Mouse (Mus musculus) kidney, embryonic 16.5 days (tissue): ENCODE data around the gene Fgf4. TPM values are rescaled to one million over a fixed set of nuclear protein-coding genes. Genes with fewer than 3 reads are reported as not detected.

Source experiments
- ATAC-seq: fragments of 200-750 bp; cut with Nextera tagmentation; 2 replicates; pipeline ENCODE4 v1.8.0; 2017; ENCODE audit warnings: moderate TSS enrichment; ENCODE audit not compliant: low FRiP score, low TSS enrichment
- H3K27ac ChIP-seq: fragments of 300-500 bp; sonication (generic); 2 replicates; pipeline ENCODE4 v1.5.1; 2014; ENCODE audit warnings: low read length
- H3K27me3 ChIP-seq: fragments of 300-500 bp; sonication (generic); 2 replicates; pipeline ENCODE4 v1.6.1; 2014; ENCODE audit warnings: low read length, control low read depth, mixed read lengths; ENCODE audit not compliant: insufficient read depth
- H3K36me3 ChIP-seq: fragments of 300-500 bp; sonication (generic); 2 replicates; pipeline ENCODE4 v1.6.1; 2014; ENCODE audit warnings: low read length, control low read depth, mixed read lengths; ENCODE audit not compliant: insufficient read depth
- H3K4me1 ChIP-seq: fragments of 300-500 bp; sonication (generic); 2 replicates; pipeline ENCODE4 v1.6.1; 2014; ENCODE audit warnings: low read length, control low read depth, mixed read lengths; ENCODE audit not compliant: insufficient read depth
- H3K4me2 ChIP-seq: fragments of 300-500 bp; sonication (generic); replicated peaks from 2 replicates; pipeline ENCODE4 v1.6.1; 2014; ENCODE audit warnings: low read depth, low read length
- H3K4me3 ChIP-seq: fragments of 300-500 bp; sonication (generic); 2 replicates; pipeline ENCODE4 v1.5.1; 2014; ENCODE audit warnings: mild to moderate bottlenecking, low read length
- H3K9ac ChIP-seq: fragments of 300-500 bp; sonication (generic); replicated peaks from 2 replicates; pipeline ENCODE4 v1.6.1; 2014; ENCODE audit warnings: low read length
- H3K9me3 ChIP-seq: fragments of 300-500 bp; sonication (generic); 2 replicates; pipeline ENCODE4 v1.6.1; 2016; ENCODE audit warnings: low read length, control low read depth
- WGBS: fragments of 180-500 bp; shearing (Covaris S2); extraction: QIAGEN DNeasy Blood & Tissue Kit; methylation state at CpG from one replicate; pipeline ENCODE4 v1.1.7; 2014; 5-methylcytosine and 5-hydroxymethylcytosine counted together
- polyA plus RNA-seq: library from polyadenylated mRNA; unstranded; fragments of >200 nt; fragmentation: Nextera tagmentation; extraction: Ambion mirVana; gene quantifications from 2 replicates; pipeline ENCODE4 v1.2.1, GENCODE M21; 2015

Fgf4 gene
- polyA plus RNA-seq: 0.05 TPM in 1 of 2 replicates, not detected in the other

DNA sequence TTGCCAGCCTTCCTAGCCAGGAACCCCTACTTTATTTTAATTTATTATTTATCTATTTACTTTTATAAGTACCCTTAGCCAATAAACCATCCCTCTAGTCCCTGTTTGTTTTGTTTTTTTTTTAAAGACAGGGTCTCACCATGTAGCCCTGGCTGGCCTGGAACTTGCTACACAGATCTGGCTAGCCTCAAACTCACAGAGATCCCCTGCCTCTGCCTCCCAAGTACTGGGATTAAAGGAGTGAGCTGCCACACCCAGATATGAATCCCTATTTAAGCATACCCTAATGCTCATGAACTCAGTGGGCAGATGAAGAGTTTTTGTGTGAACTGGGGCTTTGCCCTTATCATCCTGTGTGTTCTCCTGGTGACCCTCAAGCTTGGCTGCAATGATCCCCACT, at the start of gene Fgf4:
TSS of gene Fgf4 (plus strand) at position 301 of the 400 bp plus-strand sequence.
- Histone ChIP-seq H3K9ac (no peak within 1 kb of the TSS), H3K27me3 (no peaks in the 10 kb centered on the region; the same call in 1 of the 2 replicates), H3K4me3 (no peak within 1 kb of the TSS), H3K36me3 (no peaks in the 10 kb centered on the region), H3K4me2 (no peak within 1 kb of the TSS), H3K9me3 (no peaks in the 10 kb centered on the region), H3K4me1 (no peaks in the 10 kb centered on the region), H3K27ac (no peak within 1 kb of the TSS)
- no peak for ATAC-seq

DNA sequence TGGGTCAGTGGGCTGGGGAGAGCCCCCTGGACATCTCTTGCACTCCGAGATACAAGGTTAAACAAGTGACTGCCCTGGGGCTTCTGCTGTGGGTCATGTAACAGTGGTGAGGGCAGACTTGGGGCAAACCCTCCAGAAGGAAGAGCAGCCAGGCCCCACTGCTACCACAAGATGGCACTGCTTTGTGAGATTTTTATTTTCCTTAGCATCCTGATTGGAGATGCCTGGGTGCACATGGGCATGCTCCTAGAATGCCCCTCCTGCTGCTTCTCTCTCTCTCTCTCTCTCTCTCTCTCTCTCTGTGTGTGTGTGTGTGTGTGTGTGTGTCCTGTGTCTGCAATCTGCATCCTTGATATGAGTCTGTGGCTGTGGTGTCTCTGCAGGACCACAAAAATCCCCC, 48.7 kb upstream of the Fgf4 start:
- Histone ChIP-seq H3K4me1 (no peaks in the 10 kb centered on the region), H3K27ac (no peak overlapping the region), H3K4me2 (no peak overlapping the region), H3K9me3 (no peaks in the 10 kb centered on the region), H3K36me3 (no peaks in the 10 kb centered on the region), H3K27me3 (no peaks in the 10 kb centered on the region), H3K9ac (no peak overlapping the region), H3K4me3 (no peak overlapping the region)
- 25% methylated on average over 1 of the region's 1 CpGs for WGBS
- no peak for ATAC-seq

DNA sequence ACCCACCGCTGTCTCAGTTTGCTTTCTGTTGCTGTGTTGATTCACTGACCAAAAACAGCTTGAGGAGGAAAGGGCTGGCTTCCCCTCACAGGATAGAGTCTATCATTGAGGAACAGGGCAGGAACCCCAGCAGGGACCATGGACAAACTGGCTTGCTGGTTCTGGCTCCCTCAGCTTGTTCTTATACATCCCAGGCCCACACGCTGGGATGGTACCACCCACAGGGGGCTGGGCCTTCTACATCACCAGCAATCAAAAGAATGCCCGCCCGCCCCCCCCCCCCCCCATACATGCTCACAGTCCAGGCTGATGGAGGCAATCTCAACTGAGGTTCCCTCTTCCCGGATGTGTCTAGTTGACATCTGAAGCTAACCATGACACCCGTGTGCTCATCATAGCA, 40.1 kb upstream of the Fgf4 start:
- WGBS: 56% methylated on average over 6 of the region's 6 CpGs
- Histone ChIP-seq H3K9me3 (no peaks in the 10 kb centered on the region), H3K27me3 (no peaks in the 10 kb centered on the region), H3K36me3 (no peaks in the 10 kb centered on the region), H3K9ac (no peak overlapping the region), H3K4me1 (no peaks in the 10 kb centered on the region), H3K4me2 (no peak overlapping the region), H3K27ac (no peak overlapping the region), H3K4me3 (no peak overlapping the region)
- ATAC-seq: no peak

DNA sequence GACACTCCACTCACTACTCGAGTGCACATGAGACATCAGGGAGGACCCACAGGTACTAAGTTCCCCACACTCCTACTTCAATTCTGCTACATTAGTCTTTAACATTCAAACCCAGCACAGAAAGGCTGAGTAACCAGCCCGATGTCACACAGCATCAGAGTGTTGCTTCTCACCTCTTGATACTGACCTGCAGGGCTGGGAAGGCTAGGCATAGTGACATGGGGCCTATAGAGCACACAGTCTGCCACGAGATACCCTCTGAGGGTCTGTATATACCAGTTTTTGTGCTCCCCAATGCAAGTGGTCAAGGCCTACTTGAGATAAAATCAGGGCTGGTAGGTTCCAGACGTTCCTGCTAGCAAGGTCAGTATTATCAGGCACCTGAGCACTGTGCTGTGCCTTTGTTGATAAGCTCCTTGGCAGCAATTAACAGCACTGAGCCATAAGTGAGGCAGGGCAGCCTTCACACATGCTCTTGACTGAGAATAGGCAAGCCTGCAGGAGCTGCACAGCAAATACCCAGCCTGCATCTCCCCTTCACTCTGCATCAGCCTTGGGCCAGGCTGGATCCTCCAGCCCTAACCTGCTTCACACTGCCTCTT, 39.1 kb upstream of the Fgf4 start:
- Histone ChIP-seq H3K4me3 (no peak overlapping the region), H3K27me3 (no peaks in the 10 kb centered on the region), H3K9ac (no peak overlapping the region), H3K27ac (no peak overlapping the region), H3K9me3 (no peaks in the 10 kb centered on the region), H3K4me2 (no peak overlapping the region), H3K36me3 (no peaks in the 10 kb centered on the region), H3K4me1 (no peaks in the 10 kb centered on the region)
- no peak for ATAC-seq
- WGBS: 74% methylated on average over 4 of the region's 4 CpGs

DNA sequence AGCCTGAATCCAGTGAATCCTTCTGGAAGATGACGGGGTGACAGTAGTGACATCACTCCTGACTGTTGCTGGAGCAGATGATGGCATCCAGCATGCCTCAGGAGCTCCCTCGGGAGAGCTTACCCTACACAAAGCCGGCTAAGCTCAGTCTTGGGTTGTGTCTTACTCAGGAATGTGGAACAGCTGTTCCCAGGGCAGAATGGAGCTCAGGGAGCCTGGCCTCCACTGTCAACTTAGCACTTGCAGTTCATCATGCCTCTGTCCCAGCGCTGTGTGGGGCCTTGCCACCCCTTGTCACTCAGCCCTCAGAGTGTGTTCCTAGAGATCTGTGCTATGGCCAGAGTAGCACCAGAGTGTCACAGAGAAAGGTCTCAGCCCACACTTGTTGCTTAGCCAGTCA, 35.6 kb upstream of the Fgf4 start:
- H3K9me3 ChIP-seq: no peaks in the 10 kb centered on the region
- no peak overlapping the region for H3K9ac ChIP-seq
- no peaks in the 10 kb centered on the region for H3K4me1 ChIP-seq
- H3K4me3 ChIP-seq: no peak overlapping the region
- no peaks in the 10 kb centered on the region for H3K27me3 ChIP-seq
- no peaks in the 10 kb centered on the region for H3K36me3 ChIP-seq
- no peak overlapping the region for H3K4me2 ChIP-seq
- H3K27ac ChIP-seq: no peak overlapping the region
- 38% methylated on average over 4 of the region's 4 CpGs for WGBS
- peak; percentile 75 for ATAC-seq

DNA sequence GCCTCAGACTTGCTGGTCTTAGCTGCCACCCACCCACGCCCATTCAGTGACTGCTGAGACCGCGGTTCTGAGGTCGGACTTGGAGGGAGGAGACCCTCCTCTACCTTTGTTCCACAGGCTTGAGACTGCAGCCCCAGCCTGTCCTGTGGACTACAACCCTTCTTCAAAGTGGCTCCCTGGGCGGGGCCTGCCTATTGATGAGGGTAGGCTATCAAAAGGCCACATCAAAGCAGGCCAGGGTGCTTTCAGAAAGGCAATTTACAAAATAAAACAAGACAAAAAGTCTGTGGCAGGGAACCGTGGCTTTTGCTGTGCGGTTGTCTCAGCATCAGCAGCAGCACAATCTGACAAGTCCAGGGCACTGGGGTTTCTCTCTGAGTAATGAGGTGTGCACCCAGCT, 25.3 kb upstream of the Fgf4 start:
- no peaks in the 10 kb centered on the region for H3K4me1 ChIP-seq
- H3K27me3 ChIP-seq: peaks cover 5% of the 10 kb centered on the region; the same call in 1 of the 2 replicates
- H3K9me3 ChIP-seq: no peaks in the 10 kb centered on the region
- no peak overlapping the region for H3K27ac ChIP-seq
- 25% methylated on average over 7 of the region's 7 CpGs for whole genome bisulfite sequencing
- no peaks in the 10 kb centered on the region for H3K36me3 ChIP-seq
- no peak for ATAC-seq
- H3K4me3 ChIP-seq: no peak overlapping the region
- no peak overlapping the region for H3K4me2 ChIP-seq
- no peak overlapping the region for H3K9ac ChIP-seq

DNA sequence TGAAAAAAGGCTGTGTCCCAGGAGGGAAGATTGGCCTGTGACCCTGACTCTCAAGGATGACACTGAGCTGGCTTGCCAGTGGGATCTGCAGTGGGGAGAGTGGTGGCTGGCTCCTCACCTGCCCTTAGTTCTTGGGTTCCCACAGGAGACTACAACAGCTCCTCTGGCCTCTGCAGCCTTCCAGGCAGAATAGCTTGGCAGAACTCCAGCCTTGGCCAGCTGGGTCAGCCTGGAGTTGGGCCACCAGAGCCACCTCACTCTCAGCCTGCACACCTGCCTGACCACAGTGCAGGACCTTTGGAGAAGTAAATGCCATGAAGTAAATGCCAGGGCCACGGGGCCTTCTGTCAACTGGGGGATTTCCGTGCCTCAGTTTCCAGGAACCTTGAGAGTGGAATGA, 23.2 kb upstream of the Fgf4 start:
- WGBS: 80% methylated on average over 2 of the region's 2 CpGs
- no peaks in the 10 kb centered on the region for H3K4me1 ChIP-seq
- no peak for ATAC-seq

DNA sequence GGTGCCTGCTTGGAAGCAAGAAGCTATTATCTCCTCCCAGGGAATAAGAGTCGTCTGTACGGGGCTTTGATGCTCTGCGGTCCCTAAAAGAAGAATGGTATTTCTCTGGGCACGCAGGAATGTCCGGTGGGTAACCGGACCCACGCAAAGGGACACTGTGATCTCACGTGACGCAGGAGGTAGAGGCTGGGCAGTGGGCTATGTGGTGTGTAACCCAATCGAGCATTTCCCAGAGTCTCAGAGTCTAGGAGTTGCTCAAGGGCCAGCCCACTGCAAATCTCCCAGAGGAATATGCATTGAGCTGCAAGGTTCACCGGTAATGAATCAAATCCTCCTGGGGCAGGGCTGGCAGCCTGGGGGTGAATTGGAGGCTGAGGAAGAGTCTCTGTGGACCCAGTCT, 18.8 kb upstream of the Fgf4 start:
- WGBS: 34% methylated on average over 11 of the region's 11 CpGs
- H3K27me3 ChIP-seq: peaks cover 15% of the 10 kb centered on the region; the same call in 1 of the 2 replicates
- H3K27ac ChIP-seq: no peak overlapping the region
- no peak overlapping the region for H3K4me3 ChIP-seq
- H3K9ac ChIP-seq: no peak overlapping the region
- peak; percentile 57; the same call in 1 of the 2 replicates for ATAC-seq
- H3K9me3 ChIP-seq: no peaks in the 10 kb centered on the region
- no peak overlapping the region for H3K4me2 ChIP-seq
- H3K4me1 ChIP-seq: no peaks in the 10 kb centered on the region
- H3K36me3 ChIP-seq: no peaks in the 10 kb centered on the region

More for the DNA sequence above, 23.2 kb upstream of the Fgf4 start:
- no peak overlapping the region for H3K27ac ChIP-seq
- no peak overlapping the region for H3K4me2 ChIP-seq
- no peak overlapping the region for H3K4me3 ChIP-seq
- no peak overlapping the region for H3K9ac ChIP-seq
- no peaks in the 10 kb centered on the region for H3K9me3 ChIP-seq
- H3K36me3 ChIP-seq: no peaks in the 10 kb centered on the region
- peaks cover 12% of the 10 kb centered on the region; the same call in 1 of the 2 replicates for H3K27me3 ChIP-seq

DNA sequence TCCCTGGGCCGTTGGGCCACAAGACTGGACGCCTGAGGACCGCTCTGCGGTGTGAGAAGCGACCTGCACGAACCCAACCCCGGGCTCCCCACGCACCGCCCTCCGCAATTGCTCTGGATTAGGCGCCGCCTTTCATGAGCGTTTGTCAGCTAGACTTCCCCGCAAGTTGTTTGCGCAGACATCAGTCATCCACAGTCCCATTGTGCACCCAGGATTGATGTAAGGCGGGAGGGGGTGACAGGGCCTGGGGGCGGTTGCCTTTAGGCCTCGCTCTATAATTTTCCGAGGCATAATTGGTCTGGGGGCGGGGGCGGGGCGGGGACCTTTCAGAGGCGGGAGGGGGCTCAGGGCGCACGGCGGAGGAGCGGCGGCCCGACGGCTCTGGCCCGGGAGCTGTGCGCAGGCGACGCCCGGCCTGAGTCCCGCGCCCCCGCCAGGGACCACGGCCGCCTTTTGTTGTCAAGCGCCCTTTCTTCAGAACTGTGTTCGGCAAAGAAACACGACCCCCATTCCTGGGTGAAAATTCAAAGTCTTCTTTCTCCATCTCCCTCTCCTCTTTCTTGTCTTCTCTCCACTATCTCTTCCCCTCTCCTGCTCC, 9.2 kb upstream of the Fgf4 start, which contains the start of gene Fgf3:
TSS of gene Fgf3 (plus strand) at position 193 of the 598 bp plus-strand sequence.
- no peaks in the 10 kb centered on the region for H3K36me3 ChIP-seq
- peak within 1 kb of the TSS; percentile 72 for H3K4me2 ChIP-seq
- H3K9me3 ChIP-seq: no peaks in the 10 kb centered on the region
- 2% methylated on average over 40 of the region's 43 CpGs for WGBS
- peak within 1 kb of the TSS; percentile 50; the same call in 1 of the 2 replicates for H3K9ac ChIP-seq
- H3K4me3 ChIP-seq: peak within 1 kb of the TSS; percentile 49
- peaks cover 12% of the 10 kb centered on the region for H3K4me1 ChIP-seq
- no peak within 1 kb of the TSS for H3K27ac ChIP-seq
- no peak for ATAC-seq
- H3K27me3 ChIP-seq: peaks cover 66% of the 10 kb centered on the region
